ENCODE assay signal across 10 mouse cellular contexts in genomic region chr19:24101183-24101582, GRCm38 (mm10).
DNase-seq lines count a peak whose midpoint lies in the region; ATAC-seq and TF ChIP-seq lines count a peak whose summit lies in the region.
"Had no signal": no experiment of that assay in that cellular context is flagged by ENCODE, and none has a peak within 500 bp of the region (broad histone marks: within the 10 kb centered on the region; RNA-seq: fewer than 3 reads in every experiment).

No protein-coding gene starts in this region.

- H3K4me1 ChIP-seq in heart, postnatal 0 days (ENCODE audit: control insufficient read depth, insufficient read depth) = no peaks in the 10 kb centered on the region
- no peaks in the 10 kb centered on the region for H3K4me1 ChIP-seq in lung, postnatal 0 days (ENCODE audit: insufficient read depth, low read depth, low read length)
- peaks cover 3% of the 10 kb centered on the region; the same call in 1 of the 2 replicates for H3K4me1 ChIP-seq in forebrain, embryonic 10.5 days
- H3K4me1 ChIP-seq: liver, embryonic 15.5 days had no signal

- no peak overlapping the region for H3K4me2 ChIP-seq in heart, postnatal 0 days (ENCODE audit: low read depth, low read length)
- no peak overlapping the region for H3K4me2 ChIP-seq in lung, postnatal 0 days (replicated peaks; ENCODE audit: low read depth, low read length)
- H3K4me2 ChIP-seq: embryonic facial prominence, embryonic 13.5 days; liver, embryonic 15.5 days had no signal

- TF ChIP-seq EP300 in heart, postnatal 0 days (IDR thresholded peaks at IDR 0.05; ENCODE audit: low read depth) = no peak
- TF ChIP-seq EP300 in lung, postnatal 0 days (IDR thresholded peaks at IDR 0.05) = no peak

- DNase-seq in heart, postnatal 0 days (ENCODE audit: low spot score) = no peak
- no peak for DNase-seq in heart, adult 8-10 months (ENCODE audit: low spot score)
- peak; percentile 44 for DNase-seq in lung, postnatal 0 days (ENCODE audit: low spot score)
- no peak for DNase-seq in lung, postnatal 4 days
- peak; percentile 34 for DNase-seq in adipocyte (ENCODE audit: low spot score)
- peak; percentile 5 for DNase-seq in splenic B cell, adult 2 months (ENCODE audit: low read depth, low spot score)
- DNase-seq in forebrain, embryonic 10.5 days (ENCODE audit: extremely low spot score, low spot score) = no peak
- no peak for DNase-seq in adrenal gland, postnatal 25 days

- WGBS in heart, postnatal 0 days = 83% methylated on average over 6 of the region's 6 CpGs
- 77% methylated on average over 6 of the region's 6 CpGs for WGBS in lung, postnatal 0 days
- 84% methylated on average over 6 of the region's 6 CpGs for WGBS in forebrain, embryonic 10.5 days

- no peaks in the 10 kb centered on the region for H3K9me3 ChIP-seq in heart, postnatal 0 days (replicated peaks; ENCODE audit: control insufficient read depth, low read length)
- H3K9me3 ChIP-seq in lung, postnatal 0 days (ENCODE audit: low read length) = no peaks in the 10 kb centered on the region
- H3K9me3 ChIP-seq in forebrain, embryonic 10.5 days = no peaks in the 10 kb centered on the region
- H3K9me3 ChIP-seq: embryonic facial prominence, embryonic 13.5 days; liver, embryonic 15.5 days had no signal

- no peak overlapping the region for H3K9ac ChIP-seq in heart, postnatal 0 days (replicated peaks; ENCODE audit: low read depth, low read length)
- no peak overlapping the region for H3K9ac ChIP-seq in lung, postnatal 0 days (replicated peaks; ENCODE audit: low read depth)
- H3K9ac ChIP-seq: embryonic facial prominence, embryonic 13.5 days; liver, embryonic 15.5 days had no signal

- ATAC-seq in heart, postnatal 0 days (ENCODE audit: insufficient read depth, low read depth) = no peak
- ATAC-seq in lung, postnatal 0 days = no peak

- peaks cover 46% of the 10 kb centered on the region for H3K36me3 ChIP-seq in heart, postnatal 0 days (replicated peaks; ENCODE audit: control insufficient read depth, insufficient read depth, low read length)
- peaks cover 10% of the 10 kb centered on the region; the same call in 1 of the 2 replicates for H3K36me3 ChIP-seq in lung, postnatal 0 days (ENCODE audit: insufficient read depth, low read length)
- H3K36me3 ChIP-seq in splenic B cell, adult 2 months (ENCODE audit: control insufficient read depth, insufficient read depth, low read length, poor library complexity, severe bottlenecking) = no peaks in the 10 kb centered on the region
- peaks cover 73% of the 10 kb centered on the region for H3K36me3 ChIP-seq in forebrain, embryonic 10.5 days (replicated peaks)

- no peaks in the 10 kb centered on the region for H3K27me3 ChIP-seq in heart, postnatal 0 days (ENCODE audit: control insufficient read depth, insufficient read depth, low read length)
- no peaks in the 10 kb centered on the region for H3K27me3 ChIP-seq in lung, postnatal 0 days (replicated peaks; ENCODE audit: insufficient read depth, low read length)
- H3K27me3 ChIP-seq in splenic B cell, adult 2 months (ENCODE audit: control insufficient read depth, insufficient read depth, low read length, poor library complexity, severe bottlenecking) = no peaks in the 10 kb centered on the region
- H3K27me3 ChIP-seq in forebrain, embryonic 10.5 days (ENCODE audit: poor library complexity, severe bottlenecking) = no peaks in the 10 kb centered on the region
- H3K27me3 ChIP-seq: embryonic facial prominence, embryonic 13.5 days; liver, embryonic 15.5 days had no signal

- H3K27ac ChIP-seq in heart, postnatal 0 days (ENCODE audit: low read depth) = no peak overlapping the region
- no peak overlapping the region for H3K27ac ChIP-seq in lung, postnatal 0 days (ENCODE audit: low read length)
- H3K27ac ChIP-seq in forebrain, embryonic 10.5 days = no peak overlapping the region
- H3K27ac ChIP-seq: embryonic facial prominence, embryonic 13.5 days; liver, embryonic 15.5 days had no signal

- H3K4me3 ChIP-seq in heart, postnatal 0 days (ENCODE audit: low read depth, low read length) = no peak overlapping the region
- H3K4me3 ChIP-seq in lung, postnatal 0 days (ENCODE audit: low read depth, low read length) = no peak overlapping the region
- H3K4me3 ChIP-seq in forebrain, embryonic 10.5 days = no peak overlapping the region
- H3K4me3 ChIP-seq: embryonic facial prominence, embryonic 13.5 days; liver, embryonic 15.5 days had no signal

- peak; percentile 50 for TF ChIP-seq CTCF in heart, postnatal 0 days (IDR thresholded peaks at IDR 0.05; ENCODE audit: low read depth)
- TF ChIP-seq CTCF in lung, postnatal 0 days (IDR thresholded peaks at IDR 0.05) = peak; percentile 71

Comparison
In these comparisons a context has a peak if more than half of its experiments do, and no peak if none do; other contexts are left out.
1. DNase-seq: peak in lung, postnatal 0 days (single experiment), adipocyte (single experiment) and splenic B cell, adult 2 months (single experiment); none in heart, postnatal 0 days (single experiment), heart, adult 8-10 months (single experiment), lung, postnatal 4 days (0 of 2), forebrain, embryonic 10.5 days (single experiment) and adrenal gland, postnatal 25 days (single experiment).